Mouse (Mus musculus) kidney, postnatal 10 days (tissue): ENCODE data around the gene Krtap4-7.
"Not testable (repeated sequence)": the region's sequence is repeated elsewhere in the genome, so short reads cannot be mapped to it uniquely, and the experiment has no call there.

ENCODE experiments used
- DNase-seq: peaks from one replicate; pipeline ENCODE4 v3.0.0; 2021; ENCODE audit warnings: mixed read lengths

The Krtap4-7 gene

GRCm38 (mm10) chr11:99643635-99644139 lies at the start of gene Krtap4-7:
Gene Krtap4-7 (minus strand): TSS chr11:99644089.
- not testable (repeated sequence) for DNase-seq

- no peak for DNase-seq
Measured at GRCm38 (mm10) chr11:99690463-99690862, 46.6 kb upstream of the Krtap4-7 start, which contains the start of gene Gm14190. Gene Gm14190 (minus strand): TSS chr11:99690740.

- DNase-seq: not testable (repeated sequence)
Measured at GRCm38 (mm10) chr11:99685235-99685634, 41.3 kb upstream of the Krtap4-7 start.

GRCm38 (mm10) chr11:99683481-99683880 lies 39.6 kb upstream of the Krtap4-7 start:
- no peak for DNase-seq

- DNase-seq: no peak
Measured at GRCm38 (mm10) chr11:99665860-99666259, 22.0 kb upstream of the Krtap4-7 start, which contains the start of gene Krtap4-6. Gene Krtap4-6 (minus strand): TSS chr11:99665960.

- DNase-seq: no peak
Measured at GRCm38 (mm10) chr11:99662802-99663201, 18.9 kb upstream of the Krtap4-7 start.

GRCm38 (mm10) chr11:99659256-99659655 lies 15.4 kb upstream of the Krtap4-7 start:
- no peak for DNase-seq

GRCm38 (mm10) chr11:99658467-99659010 lies 14.7 kb upstream of the Krtap4-7 start, which contains the start of gene Gm11563:
Gene Gm11563 (minus strand): TSS chr11:99658960.
- DNase-seq: not testable (repeated sequence)

- no peak for DNase-seq
Measured at GRCm38 (mm10) chr11:99657051-99657450, 13.2 kb upstream of the Krtap4-7 start.

GRCm38 (mm10) chr11:99650136-99650535 lies 6.2 kb upstream of the Krtap4-7 start, which contains the start of gene Gm11555:
Gene Gm11555 (minus strand): TSS chr11:99650236.
- no peak for DNase-seq

GRCm38 (mm10) chr11:99646444-99646843 lies 2.6 kb upstream of the Krtap4-7 start:
- no peak for DNase-seq

GRCm38 (mm10) chr11:99644351-99644750 lies 462 bp upstream of the Krtap4-7 start:
- no peak for DNase-seq

- no peak for DNase-seq
Measured at GRCm38 (mm10) chr11:99640926-99641325, 3.0 kb downstream of the Krtap4-7 start.

- no peak for DNase-seq
Measured at GRCm38 (mm10) chr11:99637086-99637485, 6.8 kb downstream of the Krtap4-7 start.

GRCm38 (mm10) chr11:99634653-99635134 lies 9.2 kb downstream of the Krtap4-7 start, which contains the start of gene Krtap4-2:
Gene Krtap4-2 (minus strand): TSS chr11:99635084.
- no peak for DNase-seq

- no peak for DNase-seq
Measured at GRCm38 (mm10) chr11:99633293-99633692, 10.6 kb downstream of the Krtap4-7 start.

- no peak for DNase-seq
Measured at GRCm38 (mm10) chr11:99630890-99631289, 13.0 kb downstream of the Krtap4-7 start.

GRCm38 (mm10) chr11:99628138-99628537 lies 15.8 kb downstream of the Krtap4-7 start, which contains the start of gene Krtap4-1:
Gene Krtap4-1 (minus strand): TSS chr11:99628238.
- no peak for DNase-seq

- DNase-seq: no peak
Measured at GRCm38 (mm10) chr11:99620335-99620734, 23.6 kb downstream of the Krtap4-7 start, which contains the start of gene Gm11562. Gene Gm11562 (minus strand): TSS chr11:99620435.

- no peak for DNase-seq
Measured at GRCm38 (mm10) chr11:99614796-99615363, 29.0 kb downstream of the Krtap4-7 start, which contains the start of gene Krtap2-4. Gene Krtap2-4 (minus strand): TSS chr11:99614846.

- not testable (repeated sequence) for DNase-seq
Measured at GRCm38 (mm10) chr11:99610089-99610488, 33.8 kb downstream of the Krtap4-7 start, which contains the start of gene Gm11937. Gene Gm11937 (minus strand): TSS chr11:99610189.

- DNase-seq: no peak
Measured at GRCm38 (mm10) chr11:99609126-99609525, 34.8 kb downstream of the Krtap4-7 start.

GRCm38 (mm10) chr11:99603208-99603607 lies 40.7 kb downstream of the Krtap4-7 start, which contains the start of gene Gm11938:
Gene Gm11938 (minus strand): TSS chr11:99603308.
- not testable (repeated sequence) for DNase-seq
